Mouse (Mus musculus) midbrain, postnatal 0 days (tissue): Measurements from ENCODE around the gene Det1. TPM values are rescaled to one million over a fixed set of nuclear protein-coding genes. Genes with fewer than 3 reads are reported as not detected.

Experiments used
- ATAC-seq: fragments of 200-750 bp; cut with Nextera tagmentation; 2 replicates; pipeline ENCODE4 v1.8.0; 2017; ENCODE audit warnings: moderate number of reproducible peaks, mild to moderate bottlenecking, moderate TSS enrichment, moderate library complexity; ENCODE audit not compliant: low FRiP score
- DNase-seq: peaks from one replicate; pipeline ENCODE4 v3.0.0-alpha.2; 2015; ENCODE audit warnings: low spot score
- H3K27ac ChIP-seq: fragments of 300-500 bp; sonication (generic); 2 replicates; pipeline ENCODE4 v1.5.1; 2014; ENCODE audit warnings: low read depth, mild to moderate bottlenecking, low read length, mixed read lengths
- H3K27me3 ChIP-seq: fragments of 300-500 bp; sonication (generic); 2 replicates; pipeline ENCODE4 v1.6.1; 2014; ENCODE audit warnings: low read length, control low read depth, mixed read lengths; ENCODE audit not compliant: insufficient read depth
- H3K36me3 ChIP-seq: fragments of 300-500 bp; sonication (generic); 2 replicates; pipeline ENCODE4 v1.6.1; 2014; ENCODE audit warnings: low read length, control low read depth, mixed read lengths; ENCODE audit not compliant: insufficient read depth
- H3K4me1 ChIP-seq: fragments of 300-500 bp; sonication (generic); 2 replicates; pipeline ENCODE4 v1.6.1; 2014; ENCODE audit warnings: mild to moderate bottlenecking, control low read depth, antibody characterized with exemption, low read length, mixed read lengths; ENCODE audit not compliant: insufficient read depth
- H3K4me2 ChIP-seq: fragments of 300-500 bp; sonication (generic); 2 replicates; pipeline ENCODE4 v1.6.1; 2014; ENCODE audit warnings: low read depth, mild to moderate bottlenecking, low read length, mixed read lengths; ENCODE audit not compliant: poor library complexity, severe bottlenecking
- H3K4me3 ChIP-seq: fragments of 300-500 bp; sonication (generic); 2 replicates; pipeline ENCODE4 v1.5.1; 2014; ENCODE audit warnings: low read depth, mild to moderate bottlenecking, low read length, moderate library complexity
- H3K9ac ChIP-seq: fragments of 300-500 bp; sonication (generic); replicated peaks from 2 replicates; pipeline ENCODE4 v1.6.1; 2014; ENCODE audit warnings: mild to moderate bottlenecking, low read length, moderate library complexity, mixed read lengths; ENCODE audit not compliant: poor library complexity, severe bottlenecking
- H3K9me3 ChIP-seq: fragments of 300-500 bp; sonication (generic); 2 replicates; pipeline ENCODE4 v1.6.1; 2016; ENCODE audit warnings: low read length, control low read depth
- CTCF ChIP-seq: IDR thresholded peaks from 2 replicates; pipeline ENCODE4 v1.5.1; 2016; ENCODE audit warnings: antibody characterized with exemption, mild to moderate bottlenecking
- WGBS: fragments of 180-500 bp; shearing (Covaris S2); extraction: QIAGEN DNeasy Blood & Tissue Kit; methylation state at CpG from one replicate; pipeline ENCODE4 v1.1.7; 2014; 5-methylcytosine and 5-hydroxymethylcytosine counted together
- polyA plus RNA-seq: library from polyadenylated mRNA; unstranded; fragments of >200 nt; fragmentation: Nextera tagmentation; extraction: Ambion mirVana; gene quantifications from 2 replicates; pipeline ENCODE4 v1.2.1, GENCODE M21; 2015
- total RNA-seq: library from RNA; depleted of rRNA; stranded (reverse); fragments of >200 nt; gene quantifications from 2 replicates; pipeline ENCODE4 v1.2.3, GENCODE M21; 2014

Det1 gene
- total and polyA plus RNA-seq, 2 experiments from 2014 or later, result 6.2 to 13.2 TPM

DNA sequence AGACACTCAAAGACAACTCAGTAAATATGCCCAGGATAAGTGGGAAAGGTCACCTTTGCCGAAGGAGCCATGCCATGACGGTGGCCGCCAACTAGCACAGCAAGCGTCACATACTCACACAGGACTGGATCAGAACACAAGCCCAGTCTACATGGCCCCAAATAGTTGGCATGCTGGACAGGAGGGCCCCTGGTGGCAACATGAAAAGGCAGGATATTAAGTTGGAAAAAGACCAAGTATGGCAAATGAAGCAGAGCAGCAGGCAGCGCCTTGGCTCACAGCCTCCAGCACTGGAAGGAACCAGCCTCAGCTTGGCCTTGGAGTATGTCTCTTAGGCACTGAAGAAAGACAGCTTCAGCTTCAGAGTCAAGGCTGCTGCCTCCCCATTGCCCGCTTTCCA lies 33.3 kb downstream of the Det1 start:
- no peaks in the 10 kb centered on the region for H3K9me3 ChIP-seq
- H3K4me2 ChIP-seq, result no peak overlapping the region
- no peaks in the 10 kb centered on the region for H3K27me3 ChIP-seq
- DNase-seq, result peak; percentile 46
- no peak overlapping the region for H3K9ac ChIP-seq
- TF ChIP-seq CTCF, result no peak
- no peak for ATAC-seq
- no peaks in the 10 kb centered on the region for H3K36me3 ChIP-seq
- no peak overlapping the region for H3K4me3 ChIP-seq
- H3K27ac ChIP-seq, result no peak overlapping the region
- 81% methylated on average over 6 of the region's 6 CpGs for WGBS
- H3K4me1 ChIP-seq, result no peaks in the 10 kb centered on the region

GRCm38 (mm10) chr7:78807192-78807591 lies 39.9 kb downstream of the Det1 start:
- 87% methylated on average over 4 of the region's 4 CpGs for WGBS
- Histone ChIP-seq H3K27ac (no peak overlapping the region), H3K9me3 (no peaks in the 10 kb centered on the region), H3K36me3 (no peaks in the 10 kb centered on the region), H3K27me3 (no peaks in the 10 kb centered on the region), H3K4me1 (no peaks in the 10 kb centered on the region), H3K9ac (no peak overlapping the region), H3K4me3 (no peak overlapping the region), H3K4me2 (no peak overlapping the region)
- no peak for TF ChIP-seq CTCF
- DNase-seq (no peak), ATAC-seq (no peak)

DNA sequence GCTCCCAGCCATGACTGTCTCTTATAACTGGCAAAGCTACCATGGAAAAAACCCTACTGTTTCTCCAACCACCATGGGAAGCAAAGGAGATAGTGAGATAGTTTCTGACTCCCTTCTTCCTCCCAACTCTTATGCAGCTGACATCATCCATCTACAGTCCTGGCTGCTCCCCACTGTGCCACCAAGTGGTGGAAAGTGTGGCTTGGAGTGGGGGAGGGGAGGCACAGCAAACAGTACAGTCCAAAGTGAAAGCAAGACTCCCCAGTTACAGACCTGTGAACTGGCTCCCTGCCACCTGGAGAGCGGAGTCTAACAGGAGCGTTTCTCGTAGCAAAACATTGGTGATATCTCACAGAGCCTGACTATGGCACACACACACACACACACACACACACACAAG lies 43.2 kb downstream of the Det1 start:
- no peak for ATAC-seq
- WGBS, result 86% methylated on average over 3 of the region's 3 CpGs
- H3K27me3 ChIP-seq, result no peaks in the 10 kb centered on the region
- H3K4me3 ChIP-seq, result no peak overlapping the region
- no peaks in the 10 kb centered on the region for H3K4me1 ChIP-seq
- H3K36me3 ChIP-seq, result no peaks in the 10 kb centered on the region
- H3K27ac ChIP-seq, result no peak overlapping the region
- no peak for DNase-seq
- no peak overlapping the region for H3K9ac ChIP-seq
- H3K9me3 ChIP-seq, result no peaks in the 10 kb centered on the region
- H3K4me2 ChIP-seq, result no peak overlapping the region
- no peak for TF ChIP-seq CTCF

GRCm38 (mm10) chr7:78799730-78800496 lies 47.1 kb downstream of the Det1 start:
- 78% methylated on average over 9 of the region's 9 CpGs for WGBS
- H3K4me2 ChIP-seq, result no peak overlapping the region
- H3K27me3 ChIP-seq, result no peaks in the 10 kb centered on the region
- ATAC-seq (no peak), DNase-seq (no peak)
- TF ChIP-seq CTCF, result no peak
- H3K27ac ChIP-seq, result no peak overlapping the region
- H3K4me1 ChIP-seq, result no peaks in the 10 kb centered on the region
- no peak overlapping the region for H3K9ac ChIP-seq
- H3K4me3 ChIP-seq, result no peak overlapping the region
- no peaks in the 10 kb centered on the region for H3K36me3 ChIP-seq
- H3K9me3 ChIP-seq, result no peaks in the 10 kb centered on the region

DNA sequence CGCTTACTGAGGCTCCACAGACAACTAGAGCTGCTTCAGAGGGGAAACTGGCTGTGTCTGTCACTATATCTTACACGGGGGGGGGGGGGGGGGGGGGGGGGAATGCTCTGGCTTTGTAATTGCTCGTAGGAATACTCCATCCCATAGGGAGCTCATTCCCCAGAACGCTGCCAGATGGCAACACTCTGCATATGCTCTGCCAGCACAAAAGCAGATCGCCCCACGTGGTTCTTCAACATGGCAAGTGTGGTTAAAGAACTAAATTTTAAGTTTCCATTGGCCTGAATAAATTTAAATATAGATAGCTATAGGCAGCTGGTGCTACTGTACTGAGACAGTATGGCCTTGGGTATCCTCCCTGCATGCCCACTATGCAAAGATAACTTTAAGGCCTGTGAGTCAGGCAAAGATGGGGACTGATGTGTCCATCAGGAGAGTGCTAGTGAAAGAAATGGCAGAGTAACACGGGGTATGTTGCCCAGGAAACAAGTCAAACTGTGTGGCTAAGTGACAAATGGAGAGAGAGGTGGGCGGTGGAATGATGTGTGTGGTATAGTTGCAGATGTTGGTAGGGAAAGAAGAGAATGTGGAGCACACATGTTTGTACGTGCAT lies 49.1 kb downstream of the Det1 start:
- WGBS, result 35% methylated on average over 7 of the region's 9 CpGs

DNA sequence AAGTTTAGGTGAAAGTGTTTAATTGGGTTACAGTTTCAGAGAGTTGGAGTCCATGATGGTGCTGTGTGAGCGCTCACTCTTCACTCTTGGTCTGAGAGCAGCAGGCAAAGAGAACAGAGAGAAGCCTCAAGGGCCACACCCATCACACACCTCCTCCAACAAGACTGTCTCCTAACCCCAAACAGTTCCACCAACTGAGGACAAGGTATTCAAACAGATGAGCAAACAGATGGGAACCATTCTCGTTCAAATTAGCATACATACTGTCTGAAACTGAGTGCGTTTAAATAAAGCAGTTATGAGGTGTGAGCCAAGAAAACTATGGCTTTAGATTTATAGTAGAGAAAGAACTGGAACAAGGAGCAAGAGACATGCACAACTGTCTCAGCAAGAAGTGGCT lies 50.4 kb downstream of the Det1 start:
- no peak overlapping the region for H3K27ac ChIP-seq
- no peak overlapping the region for H3K9ac ChIP-seq
- no peak for TF ChIP-seq CTCF
- H3K4me1 ChIP-seq, result no peaks in the 10 kb centered on the region
- WGBS, result 91% methylated on average over 3 of the region's 3 CpGs
- no peaks in the 10 kb centered on the region for H3K36me3 ChIP-seq
- no peak overlapping the region for H3K4me3 ChIP-seq
- DNase-seq (no peak), ATAC-seq (no peak)
- no peak overlapping the region for H3K4me2 ChIP-seq
- H3K27me3 ChIP-seq, result no peaks in the 10 kb centered on the region
- no peaks in the 10 kb centered on the region for H3K9me3 ChIP-seq

More for the DNA sequence above, 49.1 kb downstream of the Det1 start:
- no peak overlapping the region for H3K4me2 ChIP-seq
- TF ChIP-seq CTCF, result no peak
- no peak overlapping the region for H3K9ac ChIP-seq
- H3K27me3 ChIP-seq, result no peaks in the 10 kb centered on the region
- H3K36me3 ChIP-seq, result no peaks in the 10 kb centered on the region
- no peak overlapping the region for H3K27ac ChIP-seq
- ATAC-seq, result peak; percentile 16; the same call in 1 of the 2 replicates
- H3K9me3 ChIP-seq, result no peaks in the 10 kb centered on the region
- H3K4me1 ChIP-seq, result no peaks in the 10 kb centered on the region
- DNase-seq, result peak; percentile 60
- no peak overlapping the region for H3K4me3 ChIP-seq
